Mouse (Mus musculus) ES-Bruce4 (cell line): Measurements from ENCODE around the gene Fbxo31. TPM values are rescaled to one million over a fixed set of nuclear protein-coding genes. Genes with fewer than 3 reads are reported as not detected.

Source experiments
- H3K27ac ChIP-seq: 2 replicates; pipeline ENCODE4 v1.5.1; 2012; ENCODE audit warnings: low read length, inconsistent platforms; ENCODE audit not compliant: insufficient read depth
- H3K27me3 ChIP-seq: 2 replicates; pipeline ENCODE4 v1.6.1; 2012; ENCODE audit warnings: mild to moderate bottlenecking, low read length, inconsistent platforms; ENCODE audit not compliant: control insufficient read depth, poor library complexity, insufficient read depth, severe bottlenecking
- H3K36me3 ChIP-seq: 2 replicates; pipeline ENCODE4 v1.6.1; 2012; ENCODE audit warnings: inconsistent platforms, mild to moderate bottlenecking, low read length, moderate library complexity; ENCODE audit not compliant: control insufficient read depth, poor library complexity, insufficient read depth, severe bottlenecking
- H3K4me1 ChIP-seq: one replicate; pipeline ENCODE4 v1.8.1; 2011; ENCODE audit warnings: low read length; ENCODE audit not compliant: control insufficient read depth, insufficient read depth
- H3K4me3 ChIP-seq: 2 replicates; pipeline ENCODE4 v1.5.1; 2011; ENCODE audit warnings: low read depth, mild to moderate bottlenecking, low read length
- H3K9ac ChIP-seq: 2 replicates; pipeline ENCODE4 v1.6.1; 2012; ENCODE audit warnings: low read depth, mild to moderate bottlenecking, inconsistent platforms; ENCODE audit not compliant: poor library complexity, severe bottlenecking
- H3K9me3 ChIP-seq: replicated peaks from 2 replicates; pipeline ENCODE4 v1.6.1; 2012; ENCODE audit warnings: mild to moderate bottlenecking, low read length, inconsistent platforms; ENCODE audit not compliant: control insufficient read depth, poor library complexity, insufficient read depth, severe bottlenecking
- CTCF ChIP-seq: IDR thresholded peaks from one replicate; pipeline ENCODE4 v1.8.1; 2011; ENCODE audit warnings: low read depth, low read length
- EP300 ChIP-seq: IDR thresholded peaks from 2 replicates; pipeline ENCODE4 v1.6.1; 2011; ENCODE audit warnings: low read depth, low read length; ENCODE audit not compliant: insufficient read depth
- POLR2A ChIP-seq: IDR thresholded peaks from one replicate; pipeline ENCODE4 v1.8.1; 2011; ENCODE audit warnings: low read length; ENCODE audit not compliant: insufficient read depth
- polyA plus RNA-seq: library from polyadenylated mRNA; stranded (reverse); fragments of >200 nt; gene quantifications from 2 replicates; pipeline ENCODE4 v1.2.4, GENCODE M21; 2011; ENCODE audit warnings: low read depth; ENCODE audit not compliant: missing spikeins, insufficient read depth, insufficient read length

Fbxo31 gene
- polyA plus RNA-seq: 14.4 and 17.7 TPM in 2 replicates

- peak within 1 kb of the TSS; percentile 84 for H3K4me3 ChIP-seq
- no peak for TF ChIP-seq CTCF
- peak; percentile 64; the same call in 1 of the 2 replicates for TF ChIP-seq EP300
- peak; percentile 92 for TF ChIP-seq POLR2A
- H3K27me3 ChIP-seq: no peaks in the 10 kb centered on the region
- no peak within 1 kb of the TSS for H3K27ac ChIP-seq
- peak within 1 kb of the TSS; percentile 76 for H3K9ac ChIP-seq
- no peaks in the 10 kb centered on the region for H3K36me3 ChIP-seq
- H3K4me1 ChIP-seq: no peaks in the 10 kb centered on the region
- no peaks in the 10 kb centered on the region for H3K9me3 ChIP-seq
Measured at GRCm38 (mm10) chr8:121578676-121579451, at the start of gene Fbxo31. TSS of gene Fbxo31 (minus strand) at chr8:121578806.

- TF ChIP-seq CTCF: no peak
- TF ChIP-seq POLR2A: no peak
- TF ChIP-seq EP300: no peak
- no peaks in the 10 kb centered on the region for H3K36me3 ChIP-seq
- H3K9me3 ChIP-seq: no peaks in the 10 kb centered on the region
Measured at GRCm38 (mm10) chr8:121623043-121623442, 44.4 kb upstream of the Fbxo31 start.

GRCm38 (mm10) chr8:121621879-121622278 lies 43.3 kb upstream of the Fbxo31 start:
- no peaks in the 10 kb centered on the region for H3K36me3 ChIP-seq
- no peak overlapping the region for H3K4me3 ChIP-seq
- H3K9ac ChIP-seq: no peak overlapping the region
- H3K27ac ChIP-seq: no peak overlapping the region
- no peak for TF ChIP-seq CTCF
- TF ChIP-seq EP300: no peak
- TF ChIP-seq POLR2A: no peak
- H3K27me3 ChIP-seq: no peaks in the 10 kb centered on the region
- no peaks in the 10 kb centered on the region for H3K4me1 ChIP-seq
- no peaks in the 10 kb centered on the region for H3K9me3 ChIP-seq

More at GRCm38 (mm10) chr8:121623043-121623442, 44.4 kb upstream of the Fbxo31 start:
- no peaks in the 10 kb centered on the region for H3K27me3 ChIP-seq
- H3K4me3 ChIP-seq: no peak overlapping the region
- H3K4me1 ChIP-seq: no peaks in the 10 kb centered on the region
- H3K9ac ChIP-seq: no peak overlapping the region
- no peak overlapping the region for H3K27ac ChIP-seq

DNA sequence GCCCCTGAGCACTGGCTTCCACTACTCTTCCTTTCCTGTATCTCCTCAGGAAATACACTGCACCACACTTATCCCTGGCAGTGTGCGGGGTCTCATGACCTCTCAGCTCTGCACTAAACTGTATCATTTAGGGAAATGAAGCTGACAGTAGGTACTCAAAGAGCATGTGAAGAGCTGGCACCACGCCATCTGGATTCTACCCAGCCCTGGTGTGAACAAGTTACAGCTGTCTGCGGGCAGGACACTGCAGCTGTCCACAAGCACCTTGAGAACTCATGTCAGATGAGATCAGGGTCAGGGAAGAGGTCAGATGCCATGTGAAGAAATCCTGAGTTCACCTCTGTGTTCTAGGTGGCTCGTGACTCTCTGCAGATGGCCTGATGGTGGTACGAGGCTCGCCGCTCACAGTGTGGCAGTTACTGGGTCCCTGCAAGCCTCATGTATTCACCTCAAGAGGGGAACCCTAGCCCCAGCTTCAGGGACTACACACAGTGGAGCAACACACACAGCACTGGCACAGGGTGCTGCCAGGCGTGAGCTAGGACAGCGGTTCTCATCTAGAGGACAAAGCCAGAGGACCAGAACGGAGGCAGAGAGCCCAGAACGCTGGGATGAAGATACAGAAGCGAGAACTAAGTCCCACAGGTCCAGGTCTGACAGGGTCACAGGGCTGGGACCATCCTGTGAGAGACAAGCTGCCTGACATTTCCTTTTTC lies 42.4 kb upstream of the Fbxo31 start:
- Histone ChIP-seq H3K27me3 (no peaks in the 10 kb centered on the region), H3K9ac (no peak overlapping the region), H3K4me3 (no peak overlapping the region), H3K27ac (no peak overlapping the region), H3K36me3 (no peaks in the 10 kb centered on the region), H3K9me3 (no peaks in the 10 kb centered on the region), H3K4me1 (no peaks in the 10 kb centered on the region)
- no peak for TF ChIP-seq EP300
- TF ChIP-seq POLR2A: no peak
- no peak for TF ChIP-seq CTCF

DNA sequence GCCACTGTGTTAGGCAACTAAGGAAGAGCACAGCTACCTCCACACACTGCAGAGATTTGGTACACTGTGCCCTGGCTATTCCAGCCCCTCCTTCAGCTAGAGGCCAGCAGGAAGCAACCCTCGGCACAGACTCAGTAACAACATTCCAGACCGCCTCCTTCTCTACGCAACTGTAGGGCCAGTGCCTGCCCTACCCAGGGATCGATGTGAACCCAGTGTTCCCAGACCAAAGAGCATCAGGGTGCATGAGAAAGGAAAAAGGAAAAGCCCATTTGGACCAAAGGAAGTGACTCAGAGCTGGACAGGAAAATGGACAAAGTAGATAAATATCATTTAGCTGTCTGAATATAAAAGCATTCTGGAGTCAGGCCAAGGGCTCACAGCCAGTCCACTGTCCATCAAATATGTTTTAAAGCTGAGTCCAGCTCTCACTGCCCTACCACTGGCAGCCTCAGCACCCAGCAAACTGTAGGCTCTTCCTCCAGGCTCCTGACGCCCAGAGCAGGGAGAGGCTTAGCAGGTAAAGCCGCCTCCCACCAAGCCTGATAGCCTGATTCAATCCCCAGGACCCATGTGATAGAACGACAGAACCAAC lies 40.9 kb upstream of the Fbxo31 start:
- no peaks in the 10 kb centered on the region for H3K36me3 ChIP-seq
- no peaks in the 10 kb centered on the region for H3K9me3 ChIP-seq
- H3K4me3 ChIP-seq: no peak overlapping the region
- no peaks in the 10 kb centered on the region for H3K4me1 ChIP-seq
- TF ChIP-seq CTCF: no peak
- TF ChIP-seq EP300: no peak
- TF ChIP-seq POLR2A: no peak
- H3K9ac ChIP-seq: no peak overlapping the region
- H3K27ac ChIP-seq: no peak overlapping the region
- no peaks in the 10 kb centered on the region for H3K27me3 ChIP-seq

DNA sequence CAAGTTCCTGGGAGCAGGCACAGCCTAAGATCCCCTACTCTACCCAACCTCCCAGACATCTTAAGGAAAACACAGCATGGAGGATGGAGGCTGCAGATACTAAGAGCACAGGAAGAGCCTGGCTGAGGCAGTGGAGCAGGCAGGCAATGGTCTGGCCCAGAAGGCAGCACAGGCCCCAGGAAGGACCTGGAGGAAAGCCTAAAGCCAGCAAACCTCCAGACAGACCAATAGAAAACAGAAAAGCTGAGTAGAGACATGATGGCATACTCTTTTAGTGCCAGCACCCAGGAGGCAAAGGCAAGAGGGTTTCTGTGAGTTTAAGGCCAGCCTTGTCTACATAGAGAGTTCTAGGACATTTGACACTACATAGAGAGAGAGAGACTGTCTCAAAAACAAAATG lies 34.8 kb upstream of the Fbxo31 start:
- no peaks in the 10 kb centered on the region for H3K36me3 ChIP-seq
- TF ChIP-seq POLR2A (no peak), EP300 (no peak), CTCF (no peak)

More for the DNA sequence above, 34.8 kb upstream of the Fbxo31 start:
- Histone ChIP-seq H3K4me1 (no peaks in the 10 kb centered on the region), H3K27me3 (no peaks in the 10 kb centered on the region), H3K4me3 (no peak overlapping the region), H3K9ac (no peak overlapping the region), H3K9me3 (no peaks in the 10 kb centered on the region), H3K27ac (no peak overlapping the region)
